Mouse (Mus musculus) layer of hippocampus, adult 2 months (tissue): ENCODE measurements around the gene Magi2. TPM values are rescaled to one million over a fixed set of nuclear protein-coding genes. Genes with fewer than 3 reads are reported as not detected.
"Not testable (repeated sequence)": the region's sequence is repeated elsewhere in the genome, so short reads cannot be mapped to it uniquely, and the experiment has no call there.

Experiments
- DNase-seq, 2 experiments: peaks; one replicate each; pipeline ENCODE4 v3.0.0; 2022; ENCODE audit warnings: low spot score in 2 of 2
- H3K27ac ChIP-seq: fragments of 200-600 bp; 2 replicates; pipeline ENCODE4 v1.8.1; 2022
- H3K4me3 ChIP-seq: fragments of 200-600 bp; 2 replicates; pipeline ENCODE4 v1.8.1; 2022; ENCODE audit warnings: mild to moderate bottlenecking
- CTCF ChIP-seq: fragments of 200-600 bp; conservative IDR thresholded peaks from 2 replicates; pipeline ENCODE4 v1.8.1; 2022; ENCODE audit warnings: antibody characterized with exemption, mild to moderate bottlenecking, moderate library complexity
- total RNA-seq, 2 experiments: library from RNA; stranded (reverse); gene quantifications; 2 replicates each; pipeline ENCODE4 v1.2.3; 2021

The Magi2 gene
- total RNA-seq, 2 experiments from 2014 or later: 133 to 150 TPM

GRCm38 (mm10) chr5:20226471-20227210, 999.8 kb downstream of the Magi2 start:
- no peak for TF ChIP-seq CTCF
- Histone ChIP-seq H3K27ac (peak overlapping the region; percentile 86), H3K4me3 (no peak overlapping the region)
- no peak for DNase-seq

- TF ChIP-seq CTCF: 0 out of 2 replicates have a peak, but pooled peaks have one; percentile 6
- H3K27ac ChIP-seq: peak overlapping the region; percentile 86
- DNase-seq: peak in 1 of 2 experiments; percentile 45
- H3K4me3 ChIP-seq: peak overlapping the region; percentile 54
These were observed 1001.3 kb downstream of the Magi2 start for GRCm38 (mm10) chr5:20227912-20228762.

GRCm38 (mm10) chr5:20231908-20232307, 1005.1 kb downstream of the Magi2 start:
- no peak for TF ChIP-seq CTCF
- Histone ChIP-seq H3K4me3 (no peak overlapping the region), H3K27ac (peak overlapping the region; percentile 47)
- no peak for DNase-seq

GRCm38 (mm10) chr5:20241523-20241922, 1014.7 kb downstream of the Magi2 start:
- no peak overlapping the region for H3K27ac ChIP-seq
- no peak for DNase-seq
- no peak for TF ChIP-seq CTCF
- no peak overlapping the region for H3K4me3 ChIP-seq

- TF ChIP-seq CTCF: no peak
- no peak for DNase-seq
- H3K4me3 ChIP-seq: no peak overlapping the region
- no peak overlapping the region for H3K27ac ChIP-seq
These were observed 1015.7 kb downstream of the Magi2 start for GRCm38 (mm10) chr5:20242496-20242895.

- no peak for DNase-seq
- H3K4me3 ChIP-seq: no peak overlapping the region
- no peak for TF ChIP-seq CTCF
- H3K27ac ChIP-seq: no peak overlapping the region
These were observed 1022.5 kb downstream of the Magi2 start for GRCm38 (mm10) chr5:20249382-20249781.

GRCm38 (mm10) chr5:20251541-20251940, 1024.7 kb downstream of the Magi2 start:
- Histone ChIP-seq H3K27ac (no peak overlapping the region), H3K4me3 (no peak overlapping the region)
- no peak for TF ChIP-seq CTCF
- no peak for DNase-seq

GRCm38 (mm10) chr5:20256150-20256868, 1029.5 kb downstream of the Magi2 start:
- peak in 1 of 2 experiments; percentile 37 for DNase-seq
- Histone ChIP-seq H3K4me3 (no peak overlapping the region), H3K27ac (peak overlapping the region; percentile 64)
- TF ChIP-seq CTCF: no peak

GRCm38 (mm10) chr5:20256933-20257332, 1030.1 kb downstream of the Magi2 start:
- no peak for DNase-seq
- TF ChIP-seq CTCF: no peak
- Histone ChIP-seq H3K4me3 (no peak overlapping the region), H3K27ac (peak overlapping the region; percentile 64)

GRCm38 (mm10) chr5:20257419-20257818, 1030.6 kb downstream of the Magi2 start:
- no peak overlapping the region for H3K4me3 ChIP-seq
- no peak for TF ChIP-seq CTCF
- DNase-seq: no peak
- H3K27ac ChIP-seq: peak overlapping the region; percentile 64; the same call in 1 of the 2 replicates

- TF ChIP-seq CTCF: no peak
- no peak for DNase-seq
- Histone ChIP-seq H3K4me3 (no peak overlapping the region), H3K27ac (no peak overlapping the region)
These were observed 1032.9 kb downstream of the Magi2 start for GRCm38 (mm10) chr5:20259719-20260118.

- H3K4me3 ChIP-seq, H3K27ac ChIP-seq: not testable (repeated sequence)
These were observed 1045.8 kb downstream of the Magi2 start for GRCm38 (mm10) chr5:20272680-20273079.

GRCm38 (mm10) chr5:20275632-20276031, 1048.8 kb downstream of the Magi2 start:
- Histone ChIP-seq H3K4me3 (no peak overlapping the region), H3K27ac (no peak overlapping the region)
- no peak for DNase-seq
- TF ChIP-seq CTCF: no peak

More at GRCm38 (mm10) chr5:20272680-20273079, 1045.8 kb downstream of the Magi2 start:
- not testable (repeated sequence) for DNase-seq
